Mouse (Mus musculus) lung, postnatal 25 days (tissue): ENCODE measurements at regions not wholly inside any gene's neighbourhood (a gene's known extent, or its start where the extent isn't known, plus 50 kb on each side); places are given as distances from the start of the nearest gene placed in this dataset.

Experiments used
- DNase-seq: peaks from one replicate; pipeline ENCODE4 v3.0.0; 2022; ENCODE audit warnings: low spot score

- DNase-seq = no peak
Measured at GRCm38 (mm10) chr2:74349809-74350208, 229.4 kb downstream of the Lnpk start.

GRCm38 (mm10) chr2:74306301-74306700, 272.9 kb downstream of the Lnpk start:
- DNase-seq = no peak

DNA sequence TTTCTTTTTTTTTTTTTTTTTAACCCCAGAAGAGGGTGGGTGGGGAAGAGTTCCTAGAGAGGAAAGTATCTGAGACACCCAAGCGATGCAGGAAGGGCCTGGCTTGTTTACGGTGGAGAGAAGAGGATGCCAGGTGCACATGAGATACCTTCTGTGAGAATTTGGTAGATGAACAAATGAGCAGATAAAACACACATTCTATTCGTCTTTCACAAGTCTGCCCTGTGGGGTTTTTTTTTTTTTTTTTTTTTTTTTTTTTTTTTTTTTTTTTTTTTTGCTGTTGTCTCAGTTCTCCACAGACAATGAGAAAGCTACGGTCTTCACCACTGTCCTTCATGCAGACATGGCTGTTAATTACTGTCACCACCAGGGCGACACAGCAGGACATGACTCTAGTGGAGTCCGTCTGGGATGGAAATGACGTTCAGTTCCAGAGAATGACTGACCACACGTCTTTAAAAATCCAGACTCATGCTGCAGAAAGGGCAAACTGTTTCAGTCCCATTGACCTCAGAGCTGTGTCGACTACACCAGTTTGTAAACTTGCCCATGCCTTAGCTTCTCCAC, 278.3 kb downstream of the Lnpk start:
- no peak for DNase-seq

- peak; percentile 53 for DNase-seq
Measured at GRCm38 (mm10) chr2:74300366-74300791, 278.9 kb downstream of the Lnpk start.

DNA sequence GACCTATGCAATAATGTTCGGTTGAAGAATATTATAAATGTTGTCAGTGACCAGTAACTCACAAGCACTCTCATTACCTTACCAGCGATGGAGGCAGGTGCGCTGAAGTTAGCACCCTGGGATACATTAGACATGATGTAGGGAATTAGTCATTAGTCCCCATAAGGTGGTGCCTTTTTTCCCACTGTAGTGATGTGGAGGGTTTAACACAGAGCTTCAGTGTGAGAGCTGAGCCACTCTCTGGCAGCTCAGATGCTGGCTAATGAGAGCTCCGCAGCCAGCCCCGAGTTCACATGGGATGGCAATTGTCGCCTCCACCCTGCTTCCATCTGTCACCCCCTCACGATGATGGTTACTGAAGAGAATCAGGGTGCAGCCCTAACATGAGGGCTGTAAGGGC, 286.6 kb downstream of the Lnpk start:
- no peak for DNase-seq

DNA sequence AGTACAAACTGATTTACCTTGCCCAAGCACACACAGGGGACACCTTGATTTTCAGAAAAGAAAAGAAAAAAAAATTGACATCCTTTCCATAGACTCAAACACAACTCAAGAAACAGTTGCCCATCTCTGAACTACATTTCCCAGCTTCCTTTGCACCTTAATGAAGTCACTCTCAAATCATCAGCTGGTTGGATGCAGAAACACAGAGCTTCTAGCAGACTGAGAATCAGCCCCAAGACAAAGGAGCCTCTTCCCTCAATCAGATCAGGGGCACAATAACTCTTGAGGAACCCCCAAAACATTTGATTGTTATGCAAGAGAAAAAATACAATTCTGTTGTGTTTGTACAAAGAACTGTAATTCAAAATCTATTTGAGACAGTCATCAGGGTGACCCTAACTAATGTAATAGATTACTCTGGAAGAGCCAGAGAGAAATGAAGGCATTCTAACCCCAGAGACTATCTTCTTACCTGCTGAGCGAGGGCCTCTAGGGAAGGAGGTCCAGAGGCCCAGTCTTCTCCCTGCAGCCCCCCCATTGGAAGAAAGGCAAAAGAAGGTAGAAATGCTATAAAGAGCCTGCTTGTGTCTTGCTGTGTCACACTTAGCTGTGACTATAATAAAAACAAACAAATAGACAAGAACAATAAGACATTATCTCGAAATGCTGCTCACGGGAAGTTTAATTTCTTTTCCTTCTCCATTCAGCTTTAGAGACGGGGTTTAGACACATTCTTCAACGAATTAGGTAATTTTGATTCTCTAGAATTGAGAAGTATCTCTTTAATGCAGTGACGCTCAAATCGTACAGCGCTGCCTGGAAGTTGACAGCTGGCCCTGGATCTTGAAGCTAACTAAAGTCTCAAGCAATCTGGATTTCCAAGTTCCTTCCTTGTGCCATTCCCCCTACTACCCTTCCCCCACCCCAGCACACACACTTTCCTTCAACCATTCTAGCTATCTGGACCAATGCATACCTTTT, 287.5 kb downstream of the Lnpk start:
- DNase-seq = no peak

- no peak for DNase-seq
Measured at GRCm38 (mm10) chr2:74285624-74286023, 293.6 kb downstream of the Lnpk start.

GRCm38 (mm10) chr2:74264963-74265362, 314.3 kb downstream of the Lnpk start:
- no peak for DNase-seq

DNA sequence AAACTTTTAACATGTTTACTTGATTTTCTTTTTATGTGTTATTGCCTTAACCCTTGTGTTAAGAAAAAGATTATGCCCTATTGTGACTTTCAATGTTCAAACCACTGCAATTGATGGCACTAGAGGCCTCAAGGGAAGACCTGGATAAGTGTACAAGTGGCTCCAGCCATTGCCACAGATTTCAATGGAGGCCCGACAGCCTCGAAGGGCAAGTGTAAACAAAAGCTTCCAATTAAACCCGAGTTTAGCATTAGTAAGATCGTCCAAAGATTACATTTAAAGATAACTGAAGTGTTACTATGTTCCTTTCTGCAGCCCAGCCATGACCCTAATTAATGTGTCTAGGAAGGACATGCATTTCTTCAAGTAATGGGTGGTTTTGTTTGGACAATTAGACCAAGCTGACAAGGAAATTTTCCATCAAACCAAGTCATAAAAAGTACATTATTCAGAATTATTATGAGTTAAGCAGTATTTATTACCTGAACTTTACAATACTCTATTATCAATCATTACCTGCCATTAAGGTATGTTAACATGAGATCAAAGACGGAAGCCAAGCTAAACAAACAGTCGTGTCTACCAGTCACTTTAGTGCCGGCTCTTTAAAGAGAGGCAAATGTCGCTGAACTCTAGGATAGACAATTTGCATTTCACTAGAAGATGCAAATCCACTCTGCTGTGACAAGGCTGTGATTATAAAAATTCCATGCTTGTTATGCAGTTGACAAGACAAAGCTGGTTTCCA, 322.0 kb downstream of the Lnpk start:
- DNase-seq = no peak

DNA sequence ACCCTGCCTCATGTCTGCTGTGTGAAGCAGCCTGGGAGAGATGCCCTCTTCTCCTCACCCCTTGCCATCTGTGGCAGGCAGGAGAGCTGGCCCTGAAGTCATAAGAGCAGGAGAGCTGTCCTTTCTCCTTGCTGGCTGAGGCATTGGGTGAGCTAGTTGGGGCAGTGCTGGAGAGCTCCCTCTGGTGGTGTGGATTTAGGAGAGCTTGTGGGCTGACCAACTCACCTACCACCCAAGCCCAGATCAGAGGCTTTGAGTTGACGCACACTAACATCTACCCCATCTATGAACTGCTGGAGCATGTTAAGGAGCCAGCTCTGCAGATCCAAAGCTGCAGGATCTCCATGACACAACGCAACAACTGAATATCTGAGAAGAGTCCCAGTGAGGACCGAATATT, 331.7 kb downstream of the Lnpk start:
- DNase-seq = peak; percentile 1

DNA sequence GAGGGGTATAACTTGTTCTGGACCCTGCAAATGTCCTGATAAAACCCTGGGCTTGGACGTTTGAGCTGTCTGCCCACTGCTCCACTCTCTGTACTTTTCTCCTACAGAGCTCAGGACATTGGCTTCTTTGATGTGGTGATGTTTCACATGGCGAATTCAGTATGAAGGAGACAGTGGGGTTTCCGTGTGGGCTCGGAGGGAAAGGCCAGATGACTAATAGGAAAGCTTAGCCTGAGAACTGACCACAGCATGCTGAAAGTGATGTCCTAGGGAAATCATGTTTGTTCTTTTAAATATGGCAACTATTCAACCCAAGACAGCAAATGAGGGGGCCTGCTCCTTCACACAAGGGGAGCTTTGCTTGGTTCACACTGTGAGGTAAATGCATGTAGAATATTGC, 332.6 kb downstream of the Lnpk start:
- no peak for DNase-seq

DNA sequence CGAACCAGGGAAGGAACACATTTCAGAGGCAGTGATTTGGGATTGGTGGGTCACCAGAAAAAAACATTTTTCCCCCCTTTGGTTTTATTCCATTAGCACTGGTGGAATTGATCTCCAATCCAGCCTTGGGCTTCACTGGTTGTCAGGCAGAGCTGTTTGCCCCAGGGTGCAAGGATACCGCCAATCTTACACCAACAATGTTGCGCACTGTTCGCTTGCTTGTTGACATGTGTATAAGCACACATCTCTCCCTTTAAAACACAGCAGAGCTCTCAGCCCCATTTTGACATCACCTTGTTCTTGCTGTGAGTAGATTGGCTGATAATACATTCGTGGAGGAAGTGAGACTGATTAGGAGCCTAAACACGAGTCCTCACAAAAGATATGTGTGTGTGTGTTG, 333.1 kb upstream of the Atp5g3 start:
- no peak for DNase-seq

DNA sequence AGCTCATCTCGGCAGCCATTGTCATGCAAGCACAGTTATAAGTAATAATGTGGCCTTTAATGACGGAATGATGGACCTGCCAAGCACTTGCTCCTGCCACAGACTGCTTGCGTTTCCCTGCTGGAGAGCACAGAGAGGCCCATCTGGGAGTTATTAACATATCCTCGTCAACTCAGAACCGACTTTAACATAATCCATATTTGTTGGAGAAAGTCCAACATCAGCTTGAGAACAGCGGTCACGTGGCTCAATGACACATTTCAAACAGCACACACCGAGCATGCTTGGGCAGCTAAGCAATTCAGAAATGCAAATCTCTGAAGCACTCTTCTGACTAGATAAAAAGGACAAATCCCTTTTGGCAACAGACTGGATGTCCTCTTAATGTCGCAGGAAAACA, 332.7 kb upstream of the Atp5g3 start:
- no peak for DNase-seq

DNA sequence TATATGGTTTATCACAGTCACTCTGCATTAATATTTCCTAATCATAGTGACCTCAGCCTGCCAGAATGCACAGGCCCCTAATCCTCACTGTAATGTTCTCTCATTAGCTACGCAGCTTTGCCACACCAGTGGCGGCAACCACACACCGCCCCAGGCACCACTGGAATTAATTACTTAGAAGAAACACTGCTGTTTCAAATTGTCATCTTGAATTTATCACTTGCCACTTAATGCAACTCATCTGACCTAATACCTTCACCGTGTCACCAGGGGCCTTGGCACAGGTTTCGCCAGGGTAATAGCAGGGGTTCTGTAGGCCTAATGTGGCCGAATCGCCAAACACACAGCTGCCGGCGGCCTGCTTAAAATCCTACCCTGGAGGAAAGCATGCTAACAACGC, 328.5 kb upstream of the Atp5g3 start:
- DNase-seq = no peak

- no peak for DNase-seq
Measured at GRCm38 (mm10) chr2:74217437-74217836, 306.3 kb upstream of the Atp5g3 start.

DNA sequence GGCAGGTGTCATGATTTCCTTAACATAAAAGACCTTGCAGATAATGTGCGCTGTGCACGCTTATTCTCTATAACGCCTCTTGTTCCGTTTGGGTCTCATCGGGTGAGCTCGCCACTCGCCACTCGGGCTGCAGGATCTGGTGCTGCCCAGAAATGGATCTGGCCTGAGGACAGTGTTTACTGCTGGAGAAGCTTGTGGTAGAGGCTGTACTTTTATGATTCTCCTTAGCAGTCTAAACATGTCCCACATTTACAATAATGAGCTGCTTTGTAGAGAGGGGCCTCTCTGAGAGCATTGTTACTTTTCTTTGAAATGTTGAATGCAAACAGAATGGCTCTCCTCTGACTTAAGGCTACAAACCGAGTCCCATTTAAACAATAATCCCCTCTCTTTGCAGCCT, 299.1 kb upstream of the Atp5g3 start:
- DNase-seq = no peak

DNA sequence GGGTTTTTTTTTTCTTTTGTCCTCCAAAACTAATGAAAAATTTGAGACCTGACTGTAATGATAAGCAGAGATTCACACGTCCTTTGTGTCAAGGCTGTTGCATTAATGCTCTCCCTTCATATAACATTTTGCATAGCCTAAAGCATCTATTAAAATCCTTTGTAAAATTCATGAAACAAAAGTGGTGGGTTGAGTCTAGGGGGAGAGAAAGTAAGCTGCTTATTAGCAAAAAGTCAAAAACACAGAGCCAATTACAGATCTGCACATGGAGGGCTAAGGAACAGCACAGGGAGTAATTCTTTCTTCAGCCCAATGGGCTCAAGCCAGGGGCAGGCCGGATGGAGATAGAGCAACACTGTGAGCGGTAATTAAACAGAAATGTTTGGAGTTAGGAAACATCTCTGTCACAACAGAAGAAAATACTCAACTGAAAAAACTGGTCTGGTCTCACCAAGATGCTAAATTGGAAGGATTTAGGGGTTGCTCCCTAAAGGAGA, 298.3 kb upstream of the Atp5g3 start:
- no peak for DNase-seq

GRCm38 (mm10) chr2:74207440-74207839, 296.3 kb upstream of the Atp5g3 start:
- no peak for DNase-seq

DNA sequence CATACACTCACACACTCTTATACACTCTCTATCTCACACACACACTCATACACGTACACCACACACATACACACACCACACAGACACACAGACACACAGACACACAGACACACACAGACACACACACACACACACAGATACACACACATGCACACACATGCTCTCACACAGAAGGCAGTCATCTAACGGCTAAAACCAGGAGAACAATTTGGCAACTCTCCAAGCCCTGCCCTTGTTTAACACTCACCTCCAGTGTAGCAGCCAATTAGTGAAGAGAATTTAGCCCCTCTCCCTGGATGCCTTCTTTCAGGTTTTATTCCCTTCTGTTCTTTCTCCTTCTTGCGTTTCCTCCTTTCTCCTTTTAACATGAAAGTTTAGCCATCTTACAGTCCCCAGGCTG, 291.6 kb upstream of the Atp5g3 start:
- DNase-seq = no peak

DNA sequence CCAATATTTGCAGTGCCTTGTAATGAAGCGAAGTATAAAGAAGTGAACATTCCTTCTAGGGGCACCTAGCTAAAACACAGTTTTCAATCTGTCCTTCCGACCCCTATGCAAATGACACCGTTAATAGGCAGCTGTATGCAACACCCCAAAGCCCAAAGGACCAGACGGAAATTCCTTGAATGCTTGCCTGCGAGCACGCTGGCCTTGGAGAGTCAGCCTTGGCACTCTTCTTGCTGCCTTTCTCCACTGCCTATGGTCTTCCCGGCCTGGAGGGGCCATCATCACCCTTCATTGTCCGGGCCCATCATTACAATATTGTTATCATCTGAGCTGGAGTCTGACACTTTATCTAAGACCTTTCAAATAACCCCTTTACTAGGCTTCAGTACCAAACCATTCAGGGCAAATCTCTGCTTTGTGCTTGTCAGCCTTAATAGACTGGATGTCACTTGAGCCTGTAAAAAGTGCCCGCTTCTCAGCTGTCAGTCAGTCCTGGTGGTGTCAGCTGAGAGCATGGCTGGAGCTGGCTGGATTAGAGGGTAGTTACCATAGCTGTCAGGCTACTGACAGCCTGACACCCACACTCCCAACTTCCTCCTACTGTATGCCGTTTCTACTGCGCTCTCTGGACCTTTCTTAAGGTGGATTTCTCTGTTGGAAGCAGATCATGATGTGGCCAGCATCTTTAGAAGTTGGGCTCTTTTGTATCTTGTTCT, 290.6 kb upstream of the Atp5g3 start:
- DNase-seq = no peak

GRCm38 (mm10) chr2:74199550-74199949, 288.4 kb upstream of the Atp5g3 start:
- DNase-seq = no peak
